In the genomic region with DNA sequence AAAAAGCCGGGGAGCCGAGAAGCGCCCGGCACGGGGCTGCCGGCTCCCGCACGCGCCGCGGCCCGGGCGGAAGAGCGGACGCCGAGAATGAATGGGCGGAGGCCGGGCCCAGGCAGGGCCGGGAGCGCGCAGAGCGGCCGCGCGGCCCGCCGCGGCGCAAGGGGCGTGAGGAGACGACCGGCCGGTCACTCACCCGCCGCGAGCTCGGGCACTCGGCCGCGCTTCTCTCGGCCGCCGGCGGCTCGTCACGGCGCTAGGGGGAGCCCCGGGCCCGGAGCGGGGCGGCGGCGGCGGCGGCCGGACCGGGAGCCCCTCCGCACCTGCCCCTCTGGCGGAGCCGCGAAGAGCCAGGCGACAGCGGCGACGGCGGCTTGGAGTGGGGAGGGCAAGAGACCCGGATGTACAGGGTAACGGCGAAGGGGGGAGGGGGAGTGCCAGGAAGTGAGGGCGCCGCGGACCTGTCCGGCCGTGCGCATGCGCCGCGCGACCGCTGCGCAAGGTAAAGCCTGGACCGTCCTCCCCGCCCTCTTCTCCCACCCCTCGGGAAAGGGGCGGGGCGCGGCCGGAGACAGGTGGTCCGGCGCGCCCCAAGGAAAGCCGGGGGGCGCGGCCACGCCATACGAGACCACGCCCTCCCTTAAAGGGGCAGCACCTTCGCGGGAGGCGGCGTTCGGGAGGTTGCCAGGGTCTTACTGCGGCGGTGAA, we compare ENCODE assay signal across 8 mouse cellular contexts.
A peak's percentile ranks its signal among the peaks of the same experiment; 100 is the strongest.
DNase-seq lines count a peak whose midpoint lies in the region; ATAC-seq and TF ChIP-seq lines count a peak whose summit lies in the region.

No protein-coding gene starts in this region.

- H3K4me1 ChIP-seq in bone marrow macrophage, adult 2 months (ENCODE audit: control insufficient read depth, insufficient read depth, low read length), result peaks cover 32% of the 10 kb centered on the region
- H3K4me1 ChIP-seq in embryonic fibroblast, embryonic 13.5 days (ENCODE audit: control insufficient read depth, insufficient read depth, low read length), result peaks cover 9% of the 10 kb centered on the region
- peaks cover 34% of the 10 kb centered on the region for H3K4me1 ChIP-seq in heart, embryonic 10.5 days
- peaks cover 32% of the 10 kb centered on the region for H3K4me1 ChIP-seq in kidney, embryonic 15.5 days

- peak overlapping the region; percentile 80 for H3K4me2 ChIP-seq in kidney, embryonic 15.5 days

- H3K27ac ChIP-seq in bone marrow macrophage, adult 2 months (ENCODE audit: insufficient read depth, low read depth, low read length), result peak overlapping the region; percentile 52
- H3K27ac ChIP-seq in embryonic fibroblast, embryonic 13.5 days (ENCODE audit: insufficient read depth, low read length), result peak overlapping the region; percentile 14
- H3K27ac ChIP-seq in heart, embryonic 10.5 days, result peak overlapping the region; percentile 98
- peak overlapping the region; percentile 93 for H3K27ac ChIP-seq in kidney, embryonic 15.5 days

- TF ChIP-seq POLR2A in bone marrow macrophage, adult 2 months (IDR thresholded peaks at IDR 0.05; ENCODE audit: borderline replicate concordance, low read depth, low read length), result no peak
- TF ChIP-seq POLR2A in embryonic fibroblast, embryonic 13.5 days (IDR thresholded peaks at IDR 0.05; ENCODE audit: low read depth, low read length), result peak; percentile 69; the same call in 1 of the 2 replicates

- no peaks in the 10 kb centered on the region for H3K36me3 ChIP-seq in heart, embryonic 10.5 days
- no peaks in the 10 kb centered on the region for H3K36me3 ChIP-seq in kidney, embryonic 15.5 days

- no peaks in the 10 kb centered on the region for H3K9me3 ChIP-seq in heart, embryonic 10.5 days
- H3K9me3 ChIP-seq in kidney, embryonic 15.5 days (replicated peaks), result no peaks in the 10 kb centered on the region

- peak; percentile 99 for DNase-seq in A20 (ENCODE audit: low read depth, low spot score)
- DNase-seq in heart, embryonic 10.5 days (ENCODE audit: low spot score), result peak; percentile 97
- DNase-seq in liver, result peak; percentile 96
- DNase-seq in spleen, postnatal 4 days (ENCODE audit: low spot score in 2 of 2), result peak; percentile 92 to 96

- peak overlapping the region; percentile 85 for H3K9ac ChIP-seq in kidney, embryonic 15.5 days

- peak; percentile 96 for ATAC-seq in kidney, embryonic 15.5 days (replicated peaks; ENCODE audit: low FRiP score)
- ATAC-seq in monocyte, adult 5-6 weeks (replicated peaks; ENCODE audit: insufficient number of reproducible peaks, low FRiP score, low TSS enrichment, poor library complexity, severe bottlenecking), result peak; percentile 55

- TF ChIP-seq CTCF in bone marrow macrophage, adult 2 months (IDR thresholded peaks at IDR 0.05; ENCODE audit: low read depth, low read length), result no peak
- TF ChIP-seq CTCF in embryonic fibroblast, embryonic 13.5 days (IDR thresholded peaks at IDR 0.05; ENCODE audit: borderline replicate concordance, insufficient read depth, low read length), result no peak

- H3K4me3 ChIP-seq in bone marrow macrophage, adult 2 months (ENCODE audit: insufficient read depth, low read length), result peak overlapping the region; percentile 85
- peak overlapping the region; percentile 88 for H3K4me3 ChIP-seq in embryonic fibroblast, embryonic 13.5 days (ENCODE audit: insufficient read depth, low read length)
- peak overlapping the region; percentile 96 for H3K4me3 ChIP-seq in heart, embryonic 10.5 days
- peak overlapping the region; percentile 92 for H3K4me3 ChIP-seq in kidney, embryonic 15.5 days (replicated peaks)

- H3K27me3 ChIP-seq in heart, embryonic 10.5 days (ENCODE audit: insufficient read depth, poor library complexity, severe bottlenecking), result no peaks in the 10 kb centered on the region
- 0 out of 2 replicates have a peak, but pooled peaks cover 3% of the 10 kb centered on the region for H3K27me3 ChIP-seq in kidney, embryonic 15.5 days

- under 1% methylated on average over 99 of the region's 104 CpGs for WGBS in heart, embryonic 10.5 days
- under 1% methylated on average over 102 of the region's 104 CpGs for WGBS in kidney, embryonic 15.5 days

Comparison
In these comparisons a context has a peak if more than half of its experiments do, and no peak if none do; other contexts are left out.
1. Peak in every context shown above with its lines: DNase-seq, ATAC-seq, H3K4me3 ChIP-seq and H3K27ac ChIP-seq.
2. H3K27ac ChIP-seq: peak in every context shown above with its lines; median percentile 98 in heart, embryonic 10.5 days; 93 in kidney, embryonic 15.5 days; 52 in bone marrow macrophage, adult 2 months; 14 in embryonic fibroblast, embryonic 13.5 days.